Mouse (Mus musculus) erythroblast, embryonic 14.5 days (primary cell): ENCODE results near the gene Psmb8. TPM values are rescaled to one million over a fixed set of nuclear protein-coding genes. Genes with fewer than 3 reads are reported as not detected.

Source experiments
- H3K27me3 ChIP-seq: 2 replicates; pipeline ENCODE4 v1.6.1; 2012; ENCODE audit warnings: inconsistent platforms; ENCODE audit not compliant: control insufficient read depth
- H3K36me3 ChIP-seq: 2 replicates; pipeline ENCODE4 v1.6.1; 2012; ENCODE audit warnings: mild to moderate bottlenecking, inconsistent platforms; ENCODE audit not compliant: control insufficient read depth
- H3K4me1 ChIP-seq: 2 replicates; pipeline ENCODE4 v1.6.1; 2012; ENCODE audit warnings: inconsistent platforms; ENCODE audit not compliant: control insufficient read depth
- H3K4me3 ChIP-seq: replicated peaks from 2 replicates; pipeline ENCODE3; 2012; ENCODE audit warnings: moderate library complexity, mild to moderate bottlenecking, inconsistent platforms
- H3K9me3 ChIP-seq: 2 replicates; pipeline ENCODE4 v1.6.1; 2012; ENCODE audit warnings: low read length, inconsistent platforms, mixed read lengths; ENCODE audit not compliant: control insufficient read depth
- GATA1 ChIP-seq: IDR thresholded peaks from 2 replicates; pipeline ENCODE4 v1.6.1; 2012; ENCODE audit warnings: low read length, inconsistent platforms, mixed read lengths
- TAL1 ChIP-seq: IDR thresholded peaks from 3 replicates; pipeline ENCODE4 v1.6.1; 2012; ENCODE audit warnings: low read length, inconsistent platforms, mixed read lengths
- polyA plus RNA-seq: library from polyadenylated mRNA; stranded (reverse); fragments of >175 nt; gene quantifications from 2 replicates; pipeline ENCODE4 v1.2.3, GENCODE M21; 2012

Psmb8 gene
- polyA plus RNA-seq, 1 experiment: 0.28 TPM

- Histone ChIP-seq H3K4me3 (no peak overlapping the region), H3K4me1 (no peaks in the 10 kb centered on the region), H3K27me3 (no peaks in the 10 kb centered on the region; the same call in 1 of the 2 replicates), H3K36me3 (no peaks in the 10 kb centered on the region), H3K9me3 (no peaks in the 10 kb centered on the region)
- TF ChIP-seq GATA1: no peak
- no peak for TF ChIP-seq TAL1
These were observed 37.4 kb downstream of the Psmb8 start for GRCm38 (mm10) chr17:34234926-34235325.

- TF ChIP-seq GATA1 (no peak), TAL1 (no peak)
- Histone ChIP-seq H3K9me3 (no peaks in the 10 kb centered on the region), H3K27me3 (no peaks in the 10 kb centered on the region; the same call in 1 of the 2 replicates)
These were observed 39.2 kb downstream of the Psmb8 start for GRCm38 (mm10) chr17:34236691-34237090.

GRCm38 (mm10) chr17:34237741-34238140 is 40.2 kb downstream of the Psmb8 start:
- Histone ChIP-seq H3K9me3 (no peaks in the 10 kb centered on the region), H3K36me3 (no peaks in the 10 kb centered on the region), H3K27me3 (no peaks in the 10 kb centered on the region; the same call in 1 of the 2 replicates), H3K4me1 (no peaks in the 10 kb centered on the region), H3K4me3 (no peak overlapping the region)
- TF ChIP-seq TAL1 (no peak), GATA1 (no peak)

More at GRCm38 (mm10) chr17:34236691-34237090, 39.2 kb downstream of the Psmb8 start:
- H3K4me1 ChIP-seq: no peaks in the 10 kb centered on the region
- H3K4me3 ChIP-seq: no peak overlapping the region
- no peaks in the 10 kb centered on the region for H3K36me3 ChIP-seq

- Histone ChIP-seq H3K27me3 (no peaks in the 10 kb centered on the region; the same call in 1 of the 2 replicates), H3K4me3 (no peak within 1 kb of the TSS)
These were observed 41.2 kb downstream of the Psmb8 start, which contains the start of gene H2-Ob for GRCm38 (mm10) chr17:34238706-34239105. TSS of gene H2-Ob (plus strand) at chr17:34238903.

GRCm38 (mm10) chr17:34239601-34240041 is 42.1 kb downstream of the Psmb8 start:
- no peaks in the 10 kb centered on the region for H3K4me1 ChIP-seq
- no peaks in the 10 kb centered on the region for H3K9me3 ChIP-seq
- H3K36me3 ChIP-seq: no peaks in the 10 kb centered on the region
- no peak for TF ChIP-seq TAL1
- TF ChIP-seq GATA1: no peak
- H3K27me3 ChIP-seq: no peaks in the 10 kb centered on the region; the same call in 1 of the 2 replicates
- no peak overlapping the region for H3K4me3 ChIP-seq

More at GRCm38 (mm10) chr17:34238706-34239105, 41.2 kb downstream of the Psmb8 start, which contains the start of gene H2-Ob:
- Histone ChIP-seq H3K4me1 (no peaks in the 10 kb centered on the region), H3K9me3 (no peaks in the 10 kb centered on the region), H3K36me3 (no peaks in the 10 kb centered on the region)
- TF ChIP-seq TAL1 (no peak), GATA1 (no peak)

GRCm38 (mm10) chr17:34240366-34240765 is 42.8 kb downstream of the Psmb8 start:
- TF ChIP-seq GATA1 (no peak), TAL1 (no peak)
- no peak overlapping the region for H3K4me3 ChIP-seq
- no peaks in the 10 kb centered on the region for H3K4me1 ChIP-seq

GRCm38 (mm10) chr17:34240916-34241315 is 43.4 kb downstream of the Psmb8 start:
- H3K4me1 ChIP-seq: no peaks in the 10 kb centered on the region
- no peaks in the 10 kb centered on the region; the same call in 1 of the 2 replicates for H3K27me3 ChIP-seq
- TF ChIP-seq TAL1: no peak
- TF ChIP-seq GATA1: no peak
- H3K9me3 ChIP-seq: no peaks in the 10 kb centered on the region
- no peaks in the 10 kb centered on the region for H3K36me3 ChIP-seq
- no peak overlapping the region for H3K4me3 ChIP-seq

More at GRCm38 (mm10) chr17:34240366-34240765, 42.8 kb downstream of the Psmb8 start:
- Histone ChIP-seq H3K27me3 (no peaks in the 10 kb centered on the region; the same call in 1 of the 2 replicates), H3K9me3 (no peaks in the 10 kb centered on the region), H3K36me3 (no peaks in the 10 kb centered on the region)

GRCm38 (mm10) chr17:34244656-34245055 is 47.1 kb downstream of the Psmb8 start:
- Histone ChIP-seq H3K4me3 (no peak overlapping the region), H3K27me3 (no peaks in the 10 kb centered on the region; the same call in 1 of the 2 replicates), H3K9me3 (no peaks in the 10 kb centered on the region), H3K36me3 (no peaks in the 10 kb centered on the region), H3K4me1 (no peaks in the 10 kb centered on the region)
- no peak for TF ChIP-seq TAL1
- no peak for TF ChIP-seq GATA1

- no peaks in the 10 kb centered on the region for H3K4me1 ChIP-seq
- TF ChIP-seq GATA1 (no peak), TAL1 (no peak)
- H3K9me3 ChIP-seq: no peaks in the 10 kb centered on the region
- H3K4me3 ChIP-seq: no peak overlapping the region
- no peaks in the 10 kb centered on the region for H3K36me3 ChIP-seq
- H3K27me3 ChIP-seq: no peaks in the 10 kb centered on the region
These were observed 49.5 kb downstream of the Psmb8 start for GRCm38 (mm10) chr17:34247047-34247446.
